Comparison of ENCODE assay signal across 16 mouse cellular contexts in genomic region chr10:84895810-84896358, GRCm38 (mm10). TPM values are rescaled to one million over a fixed set of nuclear protein-coding genes. Genes with fewer than 3 reads are reported as not detected.
DNase-seq lines count a peak whose midpoint lies in the region; TF ChIP-seq lines count a peak whose summit lies in the region.
"Had no signal": no experiment of that assay in that cellular context is flagged by ENCODE, and none has a peak within 500 bp of the region (broad histone marks: within the 10 kb centered on the region; RNA-seq: fewer than 3 reads in every experiment).

No protein-coding gene starts in this region.

- 88% methylated on average over 10 of the region's 10 CpGs for WGBS in lung, adult 2 months

- TF ChIP-seq CTCF in left cerebral cortex, adult 2 months (IDR thresholded peaks at IDR 0.05) = no peak
- no peak for TF ChIP-seq CTCF in cortical plate, adult 2 months (IDR thresholded peaks at IDR 0.05; ENCODE audit: extremely low read depth, insufficient read depth, low read length)
- no peak for TF ChIP-seq CTCF in lung, adult 2 months (IDR thresholded peaks at IDR 0.05; ENCODE audit: insufficient read depth, low read length)

- H3K27ac ChIP-seq in left cerebral cortex, adult 2 months = peak overlapping the region; percentile 61
- H3K27ac ChIP-seq in cortical plate, adult 2 months (ENCODE audit: insufficient read depth, low read length) = peak overlapping the region; percentile 34; the same call in 1 of the 2 replicates
- H3K27ac ChIP-seq: embryonic facial prominence, embryonic 13.5 days; forebrain, embryonic 15.5 days; hindbrain, embryonic 15.5 days; midbrain, embryonic 10.5 days had no signal

- no peak overlapping the region for H3K4me3 ChIP-seq in left cerebral cortex, adult 2 months
- H3K4me3 ChIP-seq in cortical plate, adult 2 months (ENCODE audit: insufficient read depth, low read length) = no peak overlapping the region
- H3K4me3 ChIP-seq in lung, adult 2 months (replicated peaks; ENCODE audit: extremely low read depth, low read depth, low read length) = no peak overlapping the region
- H3K4me3 ChIP-seq: embryonic facial prominence, embryonic 13.5 days; forebrain, embryonic 15.5 days; hindbrain, embryonic 15.5 days; midbrain, embryonic 10.5 days had no signal

- no peak for TF ChIP-seq POLR2A in cortical plate, adult 2 months (IDR thresholded peaks at IDR 0.05; ENCODE audit: extremely low read depth, insufficient read depth, low read length)
- no peak for TF ChIP-seq POLR2A in lung, adult 2 months (IDR thresholded peaks at IDR 0.05; ENCODE audit: borderline replicate concordance, extremely low read depth, low read depth, low read length)

- peak; percentile 52 to 53 for DNase-seq in frontal cortex, adult 2 months (ENCODE audit: extremely low spot score in 1 of 2, low spot score in 1 of 2)
- DNase-seq in frontal cortex, postnatal 25 days (ENCODE audit: low spot score in 2 of 2) = no peak
- DNase-seq in left cerebral cortex, adult 2 months (ENCODE audit: extremely low spot score in 1 of 2, low spot score in 2 of 2) = peak; percentile 33 to 50
- DNase-seq in left cerebral cortex, postnatal 10 days (ENCODE audit: extremely low spot score in 1 of 2, low spot score in 2 of 2) = no peak
- peak; percentile 53 for DNase-seq in right cerebral cortex, postnatal 25 days
- no peak for DNase-seq in lung, adult 2 months
- DNase-seq: adrenal gland, adult 8-10 months; B cell, adult 2 months; cerebellum, adult 18-20 months; cerebellum, postnatal 14 days; thymus, postnatal 36 days had no signal

- peaks cover 5% of the 10 kb centered on the region; the same call in 1 of the 2 replicates for H3K4me1 ChIP-seq in cortical plate, adult 2 months (ENCODE audit: control insufficient read depth, insufficient read depth, low read length)
- H3K4me1 ChIP-seq in lung, adult 2 months (ENCODE audit: control insufficient read depth, insufficient read depth, low read length) = no peaks in the 10 kb centered on the region
- H3K4me1 ChIP-seq: forebrain, embryonic 15.5 days; hindbrain, embryonic 15.5 days had no signal

- intact Hi-C loops in left cerebral cortex, adult 2 months (cut with DNase I) = no loop called here
- intact Hi-C loops in left cerebral cortex, postnatal 10 days (cut with DNase I) = no loop called here

RNA-seq across cellular contexts. Expression of gene Ric8b, which starts 21.5 kb away (rescaled TPM):
- polyA plus RNA-seq in frontal cortex, adult 2 months (2012; rRNA removed) = 39.6 and 41.1 TPM in 2 replicates
- total RNA-seq in left cerebral cortex, adult 2 months (2021) = 10 to 100 TPM; 57.5 to 57.7 TPM
- total RNA-seq in left cerebral cortex, postnatal 10 days (2021) = 10 to 100 TPM; 41.5 to 44.7 TPM
- 35.6 and 39.7 TPM in 2 replicates for polyA plus RNA-seq in cortical plate, adult 2 months (2012; rRNA removed)
- polyA plus RNA-seq in lung, adult 2 months (2012; rRNA removed) = 8.5 and 12.9 TPM in 2 replicates

Comparison
In these comparisons a context has a peak if more than half of its experiments do, and no peak if none do; other contexts are left out.
1. DNase-seq: peak in frontal cortex, adult 2 months (2 of 2), left cerebral cortex, adult 2 months (2 of 2) and right cerebral cortex, postnatal 25 days (single experiment); none in frontal cortex, postnatal 25 days (0 of 2), left cerebral cortex, postnatal 10 days (0 of 2) and lung, adult 2 months (single experiment).